Mouse (Mus musculus) kidney, embryonic 14.5 days (tissue): ENCODE measurements at regions not wholly inside any gene's neighbourhood (a gene's known extent, or its start where the extent isn't known, plus 50 kb on each side); places are given as distances from the start of the nearest gene placed in this dataset.
"Not testable (repeated sequence)": the region's sequence is repeated elsewhere in the genome, so short reads cannot be mapped to it uniquely, and the experiment has no call there.

ENCODE experiments used
- ATAC-seq: fragments of 200-750 bp; cut with Nextera tagmentation; 2 replicates; pipeline ENCODE4 v1.8.0; 2017; ENCODE audit warnings: moderate number of reproducible peaks, mild to moderate bottlenecking, moderate TSS enrichment, moderate library complexity; ENCODE audit not compliant: low FRiP score, low TSS enrichment
- H3K27ac ChIP-seq: fragments of 300-500 bp; sonication (generic); 2 replicates; pipeline ENCODE4 v1.5.1; 2014; ENCODE audit warnings: low read depth, mild to moderate bottlenecking, low read length, moderate library complexity, mixed read lengths
- H3K27me3 ChIP-seq: fragments of 300-500 bp; sonication (generic); 2 replicates; pipeline ENCODE4 v1.6.1; 2014; ENCODE audit warnings: mild to moderate bottlenecking, low read length; ENCODE audit not compliant: control insufficient read depth, insufficient read depth
- H3K36me3 ChIP-seq: fragments of 300-500 bp; sonication (generic); 2 replicates; pipeline ENCODE4 v1.6.1; 2014; ENCODE audit warnings: low read length, mixed read lengths; ENCODE audit not compliant: control insufficient read depth, insufficient read depth
- H3K4me1 ChIP-seq: fragments of 300-500 bp; sonication (generic); 2 replicates; pipeline ENCODE4 v1.6.1; 2014; ENCODE audit warnings: low read length, mixed read lengths; ENCODE audit not compliant: control insufficient read depth, insufficient read depth
- H3K4me2 ChIP-seq: fragments of 300-500 bp; sonication (generic); replicated peaks from 2 replicates; pipeline ENCODE4 v1.6.1; 2014; ENCODE audit warnings: low read depth, mild to moderate bottlenecking, low read length
- H3K4me3 ChIP-seq: fragments of 300-500 bp; sonication (generic); 2 replicates; pipeline ENCODE4 v1.5.1; 2014; ENCODE audit warnings: mild to moderate bottlenecking, low read length
- H3K9ac ChIP-seq: fragments of 300-500 bp; sonication (generic); 2 replicates; pipeline ENCODE4 v1.6.1; 2014; ENCODE audit warnings: low read depth, mild to moderate bottlenecking, low read length, moderate library complexity
- H3K9me3 ChIP-seq: fragments of 300-500 bp; sonication (generic); 2 replicates; pipeline ENCODE4 v1.6.1; 2016; ENCODE audit warnings: low read length; ENCODE audit not compliant: control insufficient read depth
- WGBS: fragments of 180-500 bp; shearing (Covaris S2); extraction: QIAGEN DNeasy Blood & Tissue Kit; methylation state at CpG from one replicate; pipeline ENCODE4 v1.1.7; 2014; 5-methylcytosine and 5-hydroxymethylcytosine counted together

- H3K36me3 ChIP-seq, H3K9me3 ChIP-seq, H3K4me3 ChIP-seq, H3K27me3 ChIP-seq, H3K27ac ChIP-seq, H3K9ac ChIP-seq, H3K4me1 ChIP-seq, H3K4me2 ChIP-seq: not testable (repeated sequence)
- ATAC-seq: 0 out of 2 replicates have a peak, but pooled peaks have one; percentile 20
- WGBS: 49% methylated on average over 15 of the region's 23 CpGs
Observed at GRCm38 (mm10) chr8:48042456-48043395, 52.0 kb upstream of the Wwc2 start.

- 23% methylated on average over 6 of the region's 6 CpGs for WGBS
- no peak for ATAC-seq
- Histone ChIP-seq H3K4me2 (no peak overlapping the region), H3K9me3 (no peaks in the 10 kb centered on the region), H3K27me3 (no peaks in the 10 kb centered on the region), H3K27ac (no peak overlapping the region), H3K36me3 (no peaks in the 10 kb centered on the region), H3K4me1 (no peaks in the 10 kb centered on the region), H3K9ac (no peak overlapping the region), H3K4me3 (no peak overlapping the region)
Observed at GRCm38 (mm10) chr8:48047385-48047784, 51.5 kb upstream of the Dctd start.
